Mouse (Mus musculus): ENCODE results near the gene Ylpm1. TPM values are rescaled to one million over a fixed set of nuclear protein-coding genes. Genes with fewer than 3 reads are reported as not detected.

Gene Ylpm1
- polyA plus RNA-seq, 1 experiment from 2014 or later, result 26.4 TPM

DNA sequence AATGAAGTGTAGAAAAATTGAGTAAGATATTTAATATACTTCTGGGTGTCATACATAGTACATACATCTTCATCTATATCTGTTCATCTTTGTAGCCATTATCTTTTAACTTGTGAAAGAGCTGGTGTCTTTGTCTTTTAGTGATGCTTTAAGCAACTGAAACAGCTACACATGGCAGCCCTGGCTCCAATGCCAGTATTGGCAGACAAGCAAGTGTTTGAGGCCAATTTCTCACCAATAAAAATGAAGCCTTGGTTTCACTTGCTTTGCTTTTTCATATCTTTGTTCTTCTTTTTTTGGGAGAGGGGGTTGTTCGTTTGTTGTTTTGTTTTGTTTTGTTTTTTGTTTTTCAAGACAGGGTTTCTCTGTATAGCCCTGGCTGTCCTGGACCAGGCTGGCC is 10.1 kb downstream of the Ylpm1 start:
- no peak for ATAC-seq (ENCODE audit: low FRiP score, low TSS enrichment)

DNA sequence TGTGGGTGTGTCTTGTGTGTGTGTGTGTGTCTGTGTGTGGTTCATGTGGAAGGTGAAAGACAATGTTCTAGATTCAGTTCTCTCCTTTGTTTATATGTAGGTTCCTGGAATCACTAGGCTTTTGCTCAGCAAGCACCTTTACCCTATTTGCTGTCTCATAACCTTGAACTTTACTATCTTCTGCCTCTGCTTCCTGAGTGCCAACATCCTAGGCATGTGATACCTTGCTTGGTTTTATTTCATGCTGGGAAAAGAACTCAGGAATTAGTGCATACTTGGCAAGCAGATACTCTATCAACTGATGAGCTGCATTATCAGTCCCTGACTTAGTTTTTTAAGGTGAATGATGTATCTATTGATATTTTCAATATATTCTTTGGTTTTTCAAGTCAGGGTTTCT is 10.9 kb downstream of the Ylpm1 start:
- H3K4me1 ChIP-seq (ENCODE audit: insufficient read depth, low read length), result no peaks in the 10 kb centered on the region
- no peak overlapping the region for H3K27ac ChIP-seq (ENCODE audit: low read length)
- no peak overlapping the region for H3K4me2 ChIP-seq (replicated peaks; ENCODE audit: low read depth, low read length)
- H3K27me3 ChIP-seq (ENCODE audit: insufficient read depth, low read length), result no peaks in the 10 kb centered on the region
- H3K36me3 ChIP-seq (ENCODE audit: insufficient read depth, low read length), result peaks cover 23% of the 10 kb centered on the region
- no peak for ATAC-seq (ENCODE audit: low FRiP score, low TSS enrichment)
- H3K9me3 ChIP-seq (ENCODE audit: low read length), result peaks cover 16% of the 10 kb centered on the region
- H3K4me3 ChIP-seq (ENCODE audit: low read length), result no peak overlapping the region
- H3K9ac ChIP-seq (replicated peaks; ENCODE audit: low read length), result no peak overlapping the region

More for the DNA sequence above, 10.1 kb downstream of the Ylpm1 start:
- Histone ChIP-seq H3K4me2 (replicated peaks; ENCODE audit: low read depth, low read length) (no peak overlapping the region), H3K27ac (ENCODE audit: low read length) (no peak overlapping the region), H3K27me3 (ENCODE audit: insufficient read depth, low read length) (no peaks in the 10 kb centered on the region), H3K4me3 (ENCODE audit: low read length) (no peak overlapping the region), H3K4me1 (ENCODE audit: insufficient read depth, low read length) (no peaks in the 10 kb centered on the region), H3K36me3 (ENCODE audit: insufficient read depth, low read length) (peaks cover 16% of the 10 kb centered on the region), H3K9ac (replicated peaks; ENCODE audit: low read length) (no peak overlapping the region), H3K9me3 (ENCODE audit: low read length) (peaks cover 9% of the 10 kb centered on the region)
- 97% methylated on average over 1 of the region's 1 CpGs for WGBS

DNA sequence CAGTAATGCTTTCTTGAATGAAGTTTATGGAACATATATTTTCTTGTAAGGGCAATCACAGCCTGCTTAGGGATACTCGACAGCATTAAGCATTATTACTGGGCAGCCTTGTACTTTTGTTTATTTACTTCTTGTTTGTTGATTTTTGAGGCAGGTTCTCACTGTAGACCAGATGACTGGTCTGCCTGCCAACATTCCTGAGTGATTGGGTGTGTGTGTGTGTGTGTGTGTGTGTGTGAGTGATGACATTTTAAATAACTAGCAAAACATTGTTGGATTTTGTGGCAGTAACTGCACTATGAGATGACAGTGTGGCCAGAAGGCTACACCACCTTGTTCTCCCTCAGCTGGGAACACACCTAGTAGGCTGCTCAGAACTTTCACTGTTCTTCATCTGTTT is 13.7 kb downstream of the Ylpm1 start:
- H3K27me3 ChIP-seq (ENCODE audit: insufficient read depth, low read length), result no peaks in the 10 kb centered on the region
- H3K9me3 ChIP-seq (ENCODE audit: low read length), result peaks cover 11% of the 10 kb centered on the region
- 79% methylated on average over 1 of the region's 1 CpGs for WGBS
- H3K4me2 ChIP-seq (replicated peaks; ENCODE audit: low read depth, low read length), result no peak overlapping the region
- no peak overlapping the region for H3K27ac ChIP-seq (ENCODE audit: low read length)
- H3K36me3 ChIP-seq (ENCODE audit: insufficient read depth, low read length), result peaks cover 39% of the 10 kb centered on the region
- no peak overlapping the region for H3K4me3 ChIP-seq (ENCODE audit: low read length)
- ATAC-seq (ENCODE audit: low FRiP score, low TSS enrichment), result no peak
- H3K9ac ChIP-seq (replicated peaks; ENCODE audit: low read length), result no peak overlapping the region
- H3K4me1 ChIP-seq (ENCODE audit: insufficient read depth, low read length), result no peaks in the 10 kb centered on the region

DNA sequence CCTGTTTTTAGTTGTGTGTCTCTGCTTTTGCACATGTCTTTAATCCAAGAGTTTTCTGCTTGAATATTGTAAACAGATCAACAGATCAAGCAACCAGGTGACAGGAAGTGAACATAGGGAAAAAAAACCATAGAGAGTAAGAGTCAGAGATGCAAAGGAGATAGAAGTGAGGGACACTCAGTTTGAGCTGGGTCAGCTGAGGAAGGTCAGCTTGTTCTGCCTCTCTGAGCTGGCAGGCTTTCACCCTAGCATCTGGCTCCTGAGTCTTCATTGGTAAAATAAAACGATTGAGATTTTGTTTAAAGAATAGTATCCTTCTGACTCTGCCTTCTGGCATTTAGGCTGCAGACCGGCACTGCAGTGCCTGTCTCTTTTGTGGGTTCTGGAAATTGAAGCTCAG is 14.4 kb downstream of the Ylpm1 start:
- H3K4me2 ChIP-seq (replicated peaks; ENCODE audit: low read depth, low read length), result no peak overlapping the region
- ATAC-seq (ENCODE audit: low FRiP score, low TSS enrichment), result no peak
- no peak overlapping the region for H3K4me3 ChIP-seq (ENCODE audit: low read length)
- H3K27me3 ChIP-seq (ENCODE audit: insufficient read depth, low read length), result no peaks in the 10 kb centered on the region
- H3K27ac ChIP-seq (ENCODE audit: low read length), result no peak overlapping the region
- no peaks in the 10 kb centered on the region for H3K4me1 ChIP-seq (ENCODE audit: insufficient read depth, low read length)
- H3K36me3 ChIP-seq (ENCODE audit: insufficient read depth, low read length), result peaks cover 40% of the 10 kb centered on the region
- no peak overlapping the region for H3K9ac ChIP-seq (replicated peaks; ENCODE audit: low read length)
- 90% methylated on average over 2 of the region's 2 CpGs for WGBS
- peaks cover 11% of the 10 kb centered on the region for H3K9me3 ChIP-seq (ENCODE audit: low read length)

DNA sequence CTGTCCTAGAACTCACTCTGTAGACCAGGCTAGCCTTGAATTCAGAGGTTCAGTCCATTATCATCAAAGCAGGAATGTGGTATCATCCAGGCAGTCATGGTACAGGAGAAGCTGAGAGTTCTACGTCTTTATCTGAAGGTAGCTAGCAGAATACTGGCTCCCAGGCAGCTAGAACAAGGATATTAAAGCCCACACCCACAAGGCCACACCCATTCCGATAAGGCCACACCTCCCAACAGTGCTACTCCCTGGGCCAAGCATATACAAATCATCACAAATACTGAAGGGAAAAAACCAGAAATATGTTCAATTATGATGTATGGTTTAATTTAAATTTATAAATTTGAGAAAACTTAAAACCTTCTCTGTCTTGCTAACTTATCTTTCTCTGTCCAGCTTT is 16.1 kb downstream of the Ylpm1 start:
- H3K27me3 ChIP-seq (ENCODE audit: insufficient read depth, low read length), result no peaks in the 10 kb centered on the region
- peaks cover 11% of the 10 kb centered on the region for H3K9me3 ChIP-seq (ENCODE audit: low read length)
- no peak overlapping the region for H3K27ac ChIP-seq (ENCODE audit: low read length)
- H3K4me1 ChIP-seq (ENCODE audit: insufficient read depth, low read length), result no peaks in the 10 kb centered on the region
- peaks cover 46% of the 10 kb centered on the region for H3K36me3 ChIP-seq (ENCODE audit: insufficient read depth, low read length)
- 95% methylated on average over 2 of the region's 2 CpGs for WGBS
- no peak overlapping the region for H3K4me3 ChIP-seq (ENCODE audit: low read length)
- no peak overlapping the region for H3K9ac ChIP-seq (replicated peaks; ENCODE audit: low read length)
- H3K4me2 ChIP-seq (replicated peaks; ENCODE audit: low read depth, low read length), result no peak overlapping the region
- no peak for ATAC-seq (ENCODE audit: low FRiP score, low TSS enrichment)

DNA sequence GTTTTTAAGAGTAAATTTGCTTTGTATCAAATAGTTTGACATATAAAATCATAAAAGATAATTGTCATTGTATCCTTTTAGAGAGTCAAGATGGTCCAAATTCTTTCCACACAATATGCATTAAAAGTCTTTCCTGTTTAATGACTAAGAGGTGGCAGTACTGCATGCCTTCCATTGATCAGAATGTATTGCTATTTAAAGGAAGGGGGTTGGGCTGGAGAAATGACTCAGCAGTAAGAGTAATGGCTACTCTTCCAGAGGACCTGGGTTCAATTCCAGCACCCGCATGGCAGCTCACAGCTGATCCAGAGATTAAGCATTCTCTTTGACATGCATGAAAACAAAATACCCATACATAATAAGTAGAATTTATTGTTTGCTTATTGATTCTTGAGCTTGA is 25.9 kb downstream of the Ylpm1 start:
- H3K36me3 ChIP-seq (ENCODE audit: insufficient read depth, low read length), result peaks cover 4% of the 10 kb centered on the region; the same call in 1 of the 2 replicates
- H3K9ac ChIP-seq (replicated peaks; ENCODE audit: low read length), result no peak overlapping the region
- H3K27ac ChIP-seq (ENCODE audit: low read length), result no peak overlapping the region
- H3K4me1 ChIP-seq (ENCODE audit: insufficient read depth, low read length), result 0 out of 2 replicates have a peak, but pooled peaks cover 3% of the 10 kb centered on the region
- 92% methylated on average over 1 of the region's 1 CpGs for WGBS
- H3K4me3 ChIP-seq (ENCODE audit: low read length), result no peak overlapping the region
- ATAC-seq (ENCODE audit: low FRiP score, low TSS enrichment), result no peak
- no peaks in the 10 kb centered on the region for H3K9me3 ChIP-seq (ENCODE audit: low read length)
- no peak overlapping the region for H3K4me2 ChIP-seq (replicated peaks; ENCODE audit: low read depth, low read length)
- no peaks in the 10 kb centered on the region for H3K27me3 ChIP-seq (ENCODE audit: insufficient read depth, low read length)

DNA sequence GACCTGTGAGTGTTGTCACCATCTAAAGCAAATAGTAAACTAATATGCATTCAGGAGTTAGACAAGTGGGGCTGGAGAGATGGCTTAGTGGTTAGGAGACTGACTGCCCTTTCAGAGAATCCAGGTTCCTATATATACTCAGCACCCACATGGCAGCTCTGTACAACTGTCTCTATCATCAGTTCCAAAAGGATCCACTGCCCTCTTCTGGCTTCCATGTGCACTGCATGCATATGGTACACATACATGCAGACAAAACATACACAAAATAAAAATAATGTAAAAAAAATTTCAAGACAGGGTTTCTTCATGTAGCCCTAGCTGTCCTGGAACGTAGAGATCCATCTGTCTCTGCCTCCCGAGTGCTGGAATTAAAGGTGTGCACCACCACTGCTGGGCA is 36.6 kb downstream of the Ylpm1 start:
- Histone ChIP-seq H3K4me2 (replicated peaks; ENCODE audit: low read depth, low read length) (no peak overlapping the region), H3K9me3 (ENCODE audit: low read length) (peaks cover 8% of the 10 kb centered on the region; the same call in 1 of the 2 replicates), H3K27ac (ENCODE audit: low read length) (no peak overlapping the region), H3K4me1 (ENCODE audit: insufficient read depth, low read length) (no peaks in the 10 kb centered on the region), H3K4me3 (ENCODE audit: low read length) (no peak overlapping the region), H3K27me3 (ENCODE audit: insufficient read depth, low read length) (no peaks in the 10 kb centered on the region), H3K36me3 (ENCODE audit: insufficient read depth, low read length) (peaks cover 34% of the 10 kb centered on the region), H3K9ac (replicated peaks; ENCODE audit: low read length) (no peak overlapping the region)
- WGBS, result 96% methylated on average over 2 of the region's 2 CpGs
- ATAC-seq (ENCODE audit: low FRiP score, low TSS enrichment), result no peak

DNA sequence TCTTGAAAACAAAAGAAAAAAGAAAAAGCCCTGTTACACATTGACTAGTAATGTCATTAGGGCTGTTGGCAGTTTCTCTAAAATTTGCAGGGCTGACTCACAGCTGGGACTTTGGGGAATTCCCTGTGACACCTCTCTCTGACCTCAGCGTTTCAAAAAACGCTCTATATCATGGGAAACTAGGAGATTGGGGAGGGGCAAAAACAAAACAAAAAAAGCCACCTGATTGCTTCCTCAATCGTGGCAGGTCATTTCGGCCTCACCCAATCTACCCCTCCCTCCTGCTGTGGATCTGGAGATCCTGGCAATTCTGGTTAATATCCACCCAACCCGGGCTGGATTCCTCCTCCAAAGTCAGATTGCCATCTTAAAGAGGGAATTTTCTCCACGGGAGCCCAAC is 55.1 kb downstream of the Ylpm1 start:
- no peak for ATAC-seq (ENCODE audit: low FRiP score, low TSS enrichment)
- H3K9me3 ChIP-seq (ENCODE audit: low read length), result no peaks in the 10 kb centered on the region
- peaks cover 52% of the 10 kb centered on the region for H3K36me3 ChIP-seq (ENCODE audit: insufficient read depth, low read length)
- H3K27me3 ChIP-seq (ENCODE audit: insufficient read depth, low read length), result no peaks in the 10 kb centered on the region
- H3K4me3 ChIP-seq (ENCODE audit: low read length), result no peak overlapping the region
- H3K4me2 ChIP-seq (replicated peaks; ENCODE audit: low read depth, low read length), result no peak overlapping the region
- H3K4me1 ChIP-seq (ENCODE audit: insufficient read depth, low read length), result no peaks in the 10 kb centered on the region
- 58% methylated on average over 6 of the region's 6 CpGs for WGBS
- 0 out of 2 replicates have a peak overlapping the region, but pooled peaks have one; percentile 4 for H3K9ac ChIP-seq (replicated peaks; ENCODE audit: low read length)
- H3K27ac ChIP-seq (ENCODE audit: low read length), result peak overlapping the region; percentile 24; the same call in 1 of the 2 replicates

DNA sequence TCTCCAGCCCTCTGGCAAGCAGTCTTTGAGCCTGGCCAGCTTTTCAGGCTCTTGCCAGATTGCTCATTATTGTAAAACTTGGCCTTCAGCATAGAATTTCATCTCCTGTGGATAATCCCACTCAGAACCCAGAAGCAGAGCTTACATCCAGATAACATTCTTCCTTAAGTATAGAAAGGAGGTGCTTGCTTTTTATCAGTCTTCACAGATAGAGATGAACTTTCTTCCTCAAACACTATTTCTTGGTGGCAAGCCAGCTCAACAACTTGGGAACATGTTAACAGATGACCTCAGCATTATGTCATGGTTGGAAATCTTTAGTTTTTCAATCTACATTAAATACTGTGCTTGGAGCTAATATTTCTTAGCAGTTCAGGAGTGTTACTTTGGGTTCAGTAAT is 74.9 kb downstream of the Ylpm1 start:
- no peak overlapping the region for H3K4me2 ChIP-seq (replicated peaks; ENCODE audit: low read depth, low read length)
- H3K9ac ChIP-seq (replicated peaks; ENCODE audit: low read length), result no peak overlapping the region
- H3K4me1 ChIP-seq (ENCODE audit: insufficient read depth, low read length), result no peaks in the 10 kb centered on the region
- H3K27me3 ChIP-seq (ENCODE audit: insufficient read depth, low read length), result no peaks in the 10 kb centered on the region
- ATAC-seq (ENCODE audit: low FRiP score, low TSS enrichment), result no peak
- no peaks in the 10 kb centered on the region for H3K9me3 ChIP-seq (ENCODE audit: low read length)
- H3K4me3 ChIP-seq (ENCODE audit: low read length), result no peak overlapping the region
- peaks cover 21% of the 10 kb centered on the region for H3K36me3 ChIP-seq (ENCODE audit: insufficient read depth, low read length)
- no peak overlapping the region for H3K27ac ChIP-seq (ENCODE audit: low read length)

DNA sequence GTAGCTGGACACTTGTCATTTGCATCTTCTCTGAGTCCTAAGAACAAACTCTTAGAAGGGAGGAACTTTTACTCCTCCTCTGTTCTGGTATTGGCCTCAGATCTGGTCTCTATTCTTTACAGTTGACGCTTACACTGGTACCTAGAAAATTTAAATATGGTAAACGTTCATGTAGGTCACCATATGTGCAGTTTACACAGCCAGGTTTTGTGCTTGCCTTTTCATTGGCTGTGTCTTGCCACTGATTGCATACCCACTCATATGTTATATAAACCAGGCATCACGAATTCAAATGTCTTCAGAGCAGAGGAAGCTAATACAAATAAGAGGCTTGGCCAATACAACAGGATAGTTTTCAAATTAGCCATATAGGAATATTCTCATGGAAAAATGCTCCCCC is 81.0 kb downstream of the Ylpm1 start:
- Histone ChIP-seq H3K36me3 (ENCODE audit: insufficient read depth, low read length) (peaks cover 8% of the 10 kb centered on the region; the same call in 1 of the 2 replicates), H3K27me3 (ENCODE audit: insufficient read depth, low read length) (no peaks in the 10 kb centered on the region), H3K27ac (ENCODE audit: low read length) (no peak overlapping the region), H3K9ac (replicated peaks; ENCODE audit: low read length) (no peak overlapping the region), H3K4me1 (ENCODE audit: insufficient read depth, low read length) (no peaks in the 10 kb centered on the region), H3K4me2 (replicated peaks; ENCODE audit: low read depth, low read length) (no peak overlapping the region), H3K9me3 (ENCODE audit: low read length) (no peaks in the 10 kb centered on the region), H3K4me3 (ENCODE audit: low read length) (no peak overlapping the region)
- ATAC-seq (ENCODE audit: low FRiP score, low TSS enrichment), result no peak
- WGBS, result 88% methylated on average over 3 of the region's 3 CpGs

DNA sequence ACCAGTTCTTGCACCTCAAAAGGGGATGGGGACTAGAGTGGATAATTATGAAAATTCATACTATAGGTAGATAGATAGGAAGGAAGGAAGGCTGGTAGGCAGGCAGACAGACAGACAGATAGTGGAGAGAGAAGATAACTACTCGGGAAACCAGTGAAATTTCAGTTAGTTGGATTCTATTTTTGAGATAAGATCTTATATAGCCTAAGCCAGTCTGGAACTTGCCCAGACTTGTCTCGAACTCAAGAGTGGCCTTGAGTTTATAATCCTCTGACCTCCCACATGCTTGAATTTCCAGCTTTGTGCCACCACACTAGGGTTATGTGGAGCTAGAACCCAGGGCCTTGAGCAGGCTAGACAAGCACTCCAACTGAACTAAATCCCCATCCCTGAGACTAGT is 88.1 kb downstream of the Ylpm1 start:
- Histone ChIP-seq H3K27me3 (ENCODE audit: insufficient read depth, low read length) (no peaks in the 10 kb centered on the region), H3K4me2 (replicated peaks; ENCODE audit: low read depth, low read length) (no peak overlapping the region), H3K36me3 (ENCODE audit: insufficient read depth, low read length) (peaks cover 17% of the 10 kb centered on the region), H3K9me3 (ENCODE audit: low read length) (no peaks in the 10 kb centered on the region), H3K27ac (ENCODE audit: low read length) (no peak overlapping the region), H3K4me1 (ENCODE audit: insufficient read depth, low read length) (no peaks in the 10 kb centered on the region), H3K9ac (replicated peaks; ENCODE audit: low read length) (no peak overlapping the region), H3K4me3 (ENCODE audit: low read length) (no peak overlapping the region)
- ATAC-seq (ENCODE audit: low FRiP score, low TSS enrichment), result no peak
- 83% methylated on average over 2 of the region's 2 CpGs for WGBS
